Mouse (Mus musculus): ENCODE results near the gene Klra2.

DNA sequence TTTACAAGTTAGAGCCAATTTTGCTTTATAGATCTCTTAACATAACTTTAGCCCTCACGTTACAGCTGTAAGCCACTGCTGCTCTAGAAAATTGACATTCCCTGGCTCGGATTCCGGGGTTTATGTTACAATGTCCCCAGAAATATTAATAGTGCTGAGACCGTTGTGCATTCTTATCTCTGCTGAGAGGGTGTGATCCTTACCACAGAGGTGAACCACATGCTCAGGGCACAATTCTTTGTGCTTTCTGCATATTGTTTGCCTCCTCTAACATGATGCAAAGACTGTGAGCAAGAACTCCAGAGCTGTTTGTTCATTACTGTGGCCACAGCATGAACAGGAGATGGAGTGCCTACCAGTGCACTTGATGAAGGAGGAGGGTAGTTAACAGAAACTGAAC lies 29.5 kb upstream of the Klra2 start:
- no peak for TF ChIP-seq GATA1 (IDR thresholded peaks at IDR 0.05; ENCODE audit: low read length)
- TF ChIP-seq TAL1 (IDR thresholded peaks at IDR 0.05; ENCODE audit: low read length): no peak
